Mouse (Mus musculus): Measurements from ENCODE around the gene Adamtsl5. TPM values are rescaled to one million over a fixed set of nuclear protein-coding genes. Genes with fewer than 3 reads are reported as not detected.

The Adamtsl5 gene
- total and polyA plus RNA-seq, 3 experiments = 5.4 to 33.4 (median 16.9) TPM

- ATAC-seq (ENCODE audit: extremely low read depth, insufficient number of reproducible peaks, low FRiP score, poor library complexity, severe bottlenecking) = no peak
- Histone ChIP-seq H3K4me3 (ENCODE audit: low read depth, low read length) (no peak overlapping the region), H3K4me1 (ENCODE audit: insufficient read depth, low read depth, low read length) (peaks cover 80% of the 10 kb centered on the region), H3K36me3 (replicated peaks) (peaks cover 68% of the 10 kb centered on the region), H3K9me3 (replicated peaks) (no peaks in the 10 kb centered on the region), H3K27me3 (ENCODE audit: insufficient read depth, low read length) (peaks cover 6% of the 10 kb centered on the region; the same call in 1 of the 2 replicates)
- TF ChIP-seq GATA2 (IDR thresholded peaks at IDR 0.05; ENCODE audit: borderline replicate concordance, low read depth, low read length) (no peak), TAL1 (conservative IDR thresholded peaks at IDR 0.05; ENCODE audit: low read depth, low read length) (no peak), CTCF (IDR thresholded peaks at IDR 0.05; ENCODE audit: low read depth, low read length) (no peak), POLR2AphosphoS5 (IDR thresholded peaks at IDR 0.05; ENCODE audit: insufficient replicate concordance, low read depth, low read length) (no peak), GATA1 (IDR thresholded peaks at IDR 0.05; ENCODE audit: borderline replicate concordance, low read length) (no peak)
- DNase-seq (ENCODE audit: low spot score) = no peak
These were observed 41.0 kb upstream of the Adamtsl5 start for GRCm38 (mm10) chr10:80389185-80389708.

GRCm38 (mm10) chr10:80388731-80389130 is 40.5 kb upstream of the Adamtsl5 start:
- no peak overlapping the region for H3K4me3 ChIP-seq (ENCODE audit: low read depth, low read length)
- peaks cover 6% of the 10 kb centered on the region; the same call in 1 of the 2 replicates for H3K27me3 ChIP-seq (ENCODE audit: insufficient read depth, low read length)
- peaks cover 68% of the 10 kb centered on the region for H3K36me3 ChIP-seq (replicated peaks)
- DNase-seq (ENCODE audit: low spot score) (no peak), ATAC-seq (ENCODE audit: extremely low read depth, insufficient number of reproducible peaks, low FRiP score, poor library complexity, severe bottlenecking) (no peak)
- H3K4me1 ChIP-seq (ENCODE audit: insufficient read depth, low read depth, low read length) = peaks cover 80% of the 10 kb centered on the region
- H3K9me3 ChIP-seq (replicated peaks) = no peaks in the 10 kb centered on the region
- TF ChIP-seq GATA2 (IDR thresholded peaks at IDR 0.05; ENCODE audit: borderline replicate concordance, low read depth, low read length) (no peak), POLR2AphosphoS5 (IDR thresholded peaks at IDR 0.05; ENCODE audit: insufficient replicate concordance, low read depth, low read length) (no peak), GATA1 (IDR thresholded peaks at IDR 0.05; ENCODE audit: borderline replicate concordance, low read length) (no peak), TAL1 (conservative IDR thresholded peaks at IDR 0.05; ENCODE audit: low read depth, low read length) (no peak), CTCF (IDR thresholded peaks at IDR 0.05; ENCODE audit: low read depth, low read length) (no peak)

- Histone ChIP-seq H3K4me3 (ENCODE audit: low read depth, low read length) (peak within 1 kb of the TSS; percentile 76), H3K9me3 (replicated peaks) (no peaks in the 10 kb centered on the region), H3K27me3 (ENCODE audit: insufficient read depth, low read length) (peaks cover 6% of the 10 kb centered on the region; the same call in 1 of the 2 replicates), H3K4me1 (ENCODE audit: insufficient read depth, low read depth, low read length) (peaks cover 80% of the 10 kb centered on the region), H3K36me3 (replicated peaks) (peaks cover 68% of the 10 kb centered on the region)
- TF ChIP-seq POLR2AphosphoS5 (IDR thresholded peaks at IDR 0.05; ENCODE audit: insufficient replicate concordance, low read depth, low read length) (no peak), CTCF (IDR thresholded peaks at IDR 0.05; ENCODE audit: low read depth, low read length) (no peak), TAL1 (conservative IDR thresholded peaks at IDR 0.05; ENCODE audit: low read depth, low read length) (no peak), GATA2 (IDR thresholded peaks at IDR 0.05; ENCODE audit: borderline replicate concordance, low read depth, low read length) (no peak)
- peak; percentile 77 for DNase-seq (ENCODE audit: low spot score)
- peak; percentile 22; the same call in 1 of the 2 replicates for ATAC-seq (ENCODE audit: extremely low read depth, insufficient number of reproducible peaks, low FRiP score, poor library complexity, severe bottlenecking)
These were observed 39.3 kb upstream of the Adamtsl5 start, which contains the start of gene Mex3d for GRCm38 (mm10) chr10:80387522-80387959. TSS of gene Mex3d (minus strand) at chr10:80387659.

- Histone ChIP-seq H3K36me3 (replicated peaks) (peaks cover 68% of the 10 kb centered on the region), H3K9me3 (replicated peaks) (peaks cover 5% of the 10 kb centered on the region), H3K4me1 (ENCODE audit: insufficient read depth, low read depth, low read length) (peaks cover 76% of the 10 kb centered on the region), H3K27me3 (ENCODE audit: insufficient read depth, low read length) (peaks cover 6% of the 10 kb centered on the region; the same call in 1 of the 2 replicates), H3K4me3 (ENCODE audit: low read depth, low read length) (peak overlapping the region; percentile 76)
- TF ChIP-seq GATA1 (IDR thresholded peaks at IDR 0.05; ENCODE audit: borderline replicate concordance, low read length) (no peak), POLR2AphosphoS5 (IDR thresholded peaks at IDR 0.05; ENCODE audit: insufficient replicate concordance, low read depth, low read length) (no peak), GATA2 (IDR thresholded peaks at IDR 0.05; ENCODE audit: borderline replicate concordance, low read depth, low read length) (no peak), TAL1 (conservative IDR thresholded peaks at IDR 0.05; ENCODE audit: low read depth, low read length) (no peak), CTCF (IDR thresholded peaks at IDR 0.05; ENCODE audit: low read depth, low read length) (no peak)
- DNase-seq (ENCODE audit: low spot score) (no peak), ATAC-seq (ENCODE audit: extremely low read depth, insufficient number of reproducible peaks, low FRiP score, poor library complexity, severe bottlenecking) (no peak)
These were observed 38.7 kb upstream of the Adamtsl5 start for GRCm38 (mm10) chr10:80386735-80387471.

- H3K9me3 ChIP-seq (replicated peaks) = peaks cover 12% of the 10 kb centered on the region
- H3K27me3 ChIP-seq (ENCODE audit: insufficient read depth, low read length) = peaks cover 6% of the 10 kb centered on the region; the same call in 1 of the 2 replicates
- H3K4me1 ChIP-seq (ENCODE audit: insufficient read depth, low read depth, low read length) = peaks cover 72% of the 10 kb centered on the region
- ATAC-seq (ENCODE audit: extremely low read depth, insufficient number of reproducible peaks, low FRiP score, poor library complexity, severe bottlenecking) (no peak), DNase-seq (ENCODE audit: low spot score) (no peak)
- H3K36me3 ChIP-seq (replicated peaks) = peaks cover 68% of the 10 kb centered on the region
- TF ChIP-seq GATA2 (IDR thresholded peaks at IDR 0.05; ENCODE audit: borderline replicate concordance, low read depth, low read length) = no peak
- no peak for TF ChIP-seq CTCF (IDR thresholded peaks at IDR 0.05; ENCODE audit: low read depth, low read length)
- TF ChIP-seq POLR2AphosphoS5 (IDR thresholded peaks at IDR 0.05; ENCODE audit: insufficient replicate concordance, low read depth, low read length) = no peak
- no peak for TF ChIP-seq GATA1 (IDR thresholded peaks at IDR 0.05; ENCODE audit: borderline replicate concordance, low read length)
- no peak for TF ChIP-seq TAL1 (conservative IDR thresholded peaks at IDR 0.05; ENCODE audit: low read depth, low read length)
- peak overlapping the region; percentile 76 for H3K4me3 ChIP-seq (ENCODE audit: low read depth, low read length)
These were observed 37.9 kb upstream of the Adamtsl5 start for GRCm38 (mm10) chr10:80385811-80386734.
